Mouse (Mus musculus): ENCODE results near the gene Lipa. TPM values are rescaled to one million over a fixed set of nuclear protein-coding genes. Genes with fewer than 3 reads are reported as not detected.
A peak's percentile ranks its signal among the peaks of the same experiment; 100 is the strongest.

Gene Lipa
- 48.0 and 51.4 TPM in 2 replicates for polyA plus RNA-seq (2015; fragmentation: Nextera tagmentation; extraction: Ambion mirVana)

- Histone ChIP-seq H3K9me3 (replicated peaks; ENCODE audit: low read length) (no peaks in the 10 kb centered on the region), H3K9ac (ENCODE audit: low read depth, low read length) (peak within 1 kb of the TSS; percentile 64), H3K36me3 (ENCODE audit: insufficient read depth, low read length) (no peaks in the 10 kb centered on the region), H3K4me1 (replicated peaks; ENCODE audit: insufficient read depth, low read length) (no peaks in the 10 kb centered on the region), H3K4me3 (replicated peaks; ENCODE audit: low read depth, low read length) (peak within 1 kb of the TSS; percentile 73), H3K27ac (peak within 1 kb of the TSS; percentile 9), H3K27me3 (ENCODE audit: insufficient read depth, low read length) (no peaks in the 10 kb centered on the region), H3K4me2 (ENCODE audit: low read length) (peak within 1 kb of the TSS; percentile 81)
- DNase-seq (ENCODE audit: low spot score) (peak; percentile 97), ATAC-seq (replicated peaks; ENCODE audit: low FRiP score, low read depth) (peak; percentile 100)
- no peak for TF ChIP-seq CTCF (IDR thresholded peaks at IDR 0.05; ENCODE audit: low read depth)
- WGBS, result under 1% methylated on average over 28 of the region's 29 CpGs
Measured at GRCm38 (mm10) chr19:34526941-34527682, at the start of gene Lipa. Gene Lipa (minus strand): TSS chr19:34527474.

- 93% methylated on average over 5 of the region's 5 CpGs for WGBS
- ATAC-seq (replicated peaks; ENCODE audit: low FRiP score, low read depth) (no peak), DNase-seq (ENCODE audit: low spot score) (no peak)
- Histone ChIP-seq H3K27me3 (ENCODE audit: insufficient read depth, low read length) (no peaks in the 10 kb centered on the region), H3K4me1 (replicated peaks; ENCODE audit: insufficient read depth, low read length) (no peaks in the 10 kb centered on the region), H3K36me3 (ENCODE audit: insufficient read depth, low read length) (no peaks in the 10 kb centered on the region), H3K9ac (ENCODE audit: low read depth, low read length) (no peak overlapping the region), H3K4me3 (replicated peaks; ENCODE audit: low read depth, low read length) (no peak overlapping the region), H3K27ac (no peak overlapping the region), H3K4me2 (ENCODE audit: low read length) (no peak overlapping the region), H3K9me3 (replicated peaks; ENCODE audit: low read length) (no peaks in the 10 kb centered on the region)
- no peak for TF ChIP-seq CTCF (IDR thresholded peaks at IDR 0.05; ENCODE audit: low read depth)
Measured at GRCm38 (mm10) chr19:34573650-34574049, 46.4 kb upstream of the Lipa start.

- WGBS, result 91% methylated on average over 1 of the region's 1 CpGs
- no peak overlapping the region for H3K4me2 ChIP-seq (ENCODE audit: low read length)
- no peak for TF ChIP-seq CTCF (IDR thresholded peaks at IDR 0.05; ENCODE audit: low read depth)
- H3K4me3 ChIP-seq (replicated peaks; ENCODE audit: low read depth, low read length), result no peak overlapping the region
- H3K9me3 ChIP-seq (replicated peaks; ENCODE audit: low read length), result no peaks in the 10 kb centered on the region
- H3K36me3 ChIP-seq (ENCODE audit: insufficient read depth, low read length), result no peaks in the 10 kb centered on the region
- H3K27me3 ChIP-seq (ENCODE audit: insufficient read depth, low read length), result no peaks in the 10 kb centered on the region
- no peaks in the 10 kb centered on the region for H3K4me1 ChIP-seq (replicated peaks; ENCODE audit: insufficient read depth, low read length)
- no peak overlapping the region for H3K27ac ChIP-seq
- ATAC-seq (replicated peaks; ENCODE audit: low FRiP score, low read depth) (no peak), DNase-seq (ENCODE audit: low spot score) (no peak)
- no peak overlapping the region for H3K9ac ChIP-seq (ENCODE audit: low read depth, low read length)
Measured at GRCm38 (mm10) chr19:34571080-34571479, 43.8 kb upstream of the Lipa start.

GRCm38 (mm10) chr19:34569896-34570476 is 42.7 kb upstream of the Lipa start:
- Histone ChIP-seq H3K4me3 (replicated peaks; ENCODE audit: low read depth, low read length) (no peak overlapping the region), H3K36me3 (ENCODE audit: insufficient read depth, low read length) (no peaks in the 10 kb centered on the region), H3K4me1 (replicated peaks; ENCODE audit: insufficient read depth, low read length) (no peaks in the 10 kb centered on the region), H3K9ac (ENCODE audit: low read depth, low read length) (no peak overlapping the region), H3K27ac (peak overlapping the region; percentile 14; the same call in 1 of the 2 replicates), H3K27me3 (ENCODE audit: insufficient read depth, low read length) (no peaks in the 10 kb centered on the region), H3K9me3 (replicated peaks; ENCODE audit: low read length) (no peaks in the 10 kb centered on the region), H3K4me2 (ENCODE audit: low read length) (peak overlapping the region; percentile 15; the same call in 1 of the 2 replicates)
- ATAC-seq (replicated peaks; ENCODE audit: low FRiP score, low read depth) (peak; percentile 75; the same call in 1 of the 2 replicates), DNase-seq (ENCODE audit: low spot score) (peak; percentile 60)
- 29% methylated on average over 4 of the region's 4 CpGs for WGBS
- TF ChIP-seq CTCF (IDR thresholded peaks at IDR 0.05; ENCODE audit: low read depth), result no peak

GRCm38 (mm10) chr19:34568988-34569895 is 42.0 kb upstream of the Lipa start:
- peak; percentile 53 for DNase-seq (ENCODE audit: low spot score)
- H3K4me3 ChIP-seq (replicated peaks; ENCODE audit: low read depth, low read length), result no peak overlapping the region
- no peak for TF ChIP-seq CTCF (IDR thresholded peaks at IDR 0.05; ENCODE audit: low read depth)
- no peak overlapping the region for H3K9ac ChIP-seq (ENCODE audit: low read depth, low read length)
- no peak; the same call in none of the 2 replicates for ATAC-seq (replicated peaks; ENCODE audit: low FRiP score, low read depth)
- H3K27me3 ChIP-seq (ENCODE audit: insufficient read depth, low read length), result no peaks in the 10 kb centered on the region
- peak overlapping the region; percentile 14; the same call in 1 of the 2 replicates for H3K27ac ChIP-seq
- 53% methylated on average over 7 of the region's 7 CpGs for WGBS
- no peaks in the 10 kb centered on the region for H3K4me1 ChIP-seq (replicated peaks; ENCODE audit: insufficient read depth, low read length)
- 0 out of 2 replicates have a peak overlapping the region, but pooled peaks have one; percentile 2 for H3K4me2 ChIP-seq (ENCODE audit: low read length)
- H3K9me3 ChIP-seq (replicated peaks; ENCODE audit: low read length), result no peaks in the 10 kb centered on the region
- no peaks in the 10 kb centered on the region for H3K36me3 ChIP-seq (ENCODE audit: insufficient read depth, low read length)
